Mouse (Mus musculus) heart, postnatal 0 days (tissue): ENCODE data around the gene Ppil6. TPM values are rescaled to one million over a fixed set of nuclear protein-coding genes. Genes with fewer than 3 reads are reported as not detected.

Experiments used
- ATAC-seq: fragments of 200-750 bp; cut with Nextera tagmentation; 2 replicates; pipeline ENCODE4 v1.8.0; 2017; ENCODE audit warnings: low read depth, moderate number of reproducible peaks, moderate library complexity; ENCODE audit not compliant: insufficient read depth
- DNase-seq: peaks from one replicate; pipeline ENCODE4 v3.0.0-alpha.2; 2016; ENCODE audit warnings: low spot score
- H3K27ac ChIP-seq: fragments of 300-500 bp; sonication (generic); 2 replicates; pipeline ENCODE4 v1.5.1; 2014; ENCODE audit warnings: low read depth, mild to moderate bottlenecking
- H3K27me3 ChIP-seq: fragments of 300-500 bp; sonication (generic); 2 replicates; pipeline ENCODE4 v1.6.1; 2014; ENCODE audit warnings: low read length, mixed read lengths; ENCODE audit not compliant: control insufficient read depth, insufficient read depth
- H3K36me3 ChIP-seq: fragments of 300-500 bp; sonication (generic); replicated peaks from 2 replicates; pipeline ENCODE4 v1.6.1; 2014; ENCODE audit warnings: low read length, mixed read lengths; ENCODE audit not compliant: control insufficient read depth, insufficient read depth
- H3K4me1 ChIP-seq: fragments of 300-500 bp; sonication (generic); 2 replicates; pipeline ENCODE4 v1.6.1; 2014; ENCODE audit warnings: antibody characterized with exemption; ENCODE audit not compliant: control insufficient read depth, insufficient read depth
- H3K4me2 ChIP-seq: fragments of 300-500 bp; sonication (generic); 2 replicates; pipeline ENCODE4 v1.6.1; 2014; ENCODE audit warnings: low read depth, mild to moderate bottlenecking, low read length, moderate library complexity
- H3K4me3 ChIP-seq: fragments of 300-500 bp; sonication (generic); 2 replicates; pipeline ENCODE4 v1.5.1; 2014; ENCODE audit warnings: low read depth, low read length
- H3K9ac ChIP-seq: fragments of 300-500 bp; sonication (generic); replicated peaks from 2 replicates; pipeline ENCODE4 v1.6.1; 2014; ENCODE audit warnings: low read depth, low read length, mixed read lengths
- H3K9me3 ChIP-seq: fragments of 300-500 bp; sonication (generic); replicated peaks from 2 replicates; pipeline ENCODE4 v1.6.1; 2016; ENCODE audit warnings: low read length; ENCODE audit not compliant: control insufficient read depth
- CTCF ChIP-seq: IDR thresholded peaks from 2 replicates; pipeline ENCODE4 v1.5.1; 2016; ENCODE audit warnings: antibody characterized with exemption, control low read depth, low read depth
- EP300 ChIP-seq: IDR thresholded peaks from 2 replicates; pipeline ENCODE4 v1.6.1; 2016; ENCODE audit warnings: antibody characterized with exemption, low read depth
- WGBS: fragments of 180-500 bp; shearing (Covaris S2); extraction: QIAGEN DNeasy Blood & Tissue Kit; methylation state at CpG from one replicate; pipeline ENCODE4 v1.1.7; 2014; 5-methylcytosine and 5-hydroxymethylcytosine counted together
- polyA plus RNA-seq: library from polyadenylated mRNA; unstranded; fragments of >200 nt; fragmentation: Nextera tagmentation; extraction: Ambion mirVana; gene quantifications from 2 replicates; pipeline ENCODE4 v1.2.1, GENCODE M21; 2015
- total RNA-seq: library from RNA; depleted of rRNA; stranded (reverse); fragments of >200 nt; gene quantifications from 2 replicates; pipeline ENCODE4 v1.2.3, GENCODE M21; 2014; ENCODE audit warnings: low replicate concordance

The Ppil6 gene
- total and polyA plus RNA-seq, 2 experiments from 2014 or later = 5.9 TPM; not detected in 1

DNA sequence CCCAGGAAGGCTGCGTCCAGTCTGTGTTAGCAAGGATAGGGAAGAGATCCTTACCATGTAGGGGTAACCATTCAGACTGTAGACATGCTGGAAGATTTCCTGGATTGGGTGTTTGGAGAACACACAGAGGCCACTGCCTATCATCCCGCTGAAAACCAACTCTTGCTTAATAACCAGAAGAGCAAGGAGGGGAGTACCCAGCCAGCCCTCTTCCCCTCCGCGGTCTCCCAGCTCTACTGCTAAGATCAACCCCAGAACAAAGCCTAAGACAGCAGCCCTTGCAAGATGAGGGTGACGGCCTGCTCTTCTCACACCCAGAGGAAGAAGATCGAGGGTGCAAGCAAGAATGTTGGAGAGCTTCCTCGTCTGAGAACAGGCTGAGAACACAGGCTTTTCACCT lies 1.4 kb upstream of the Ppil6 start:
- TF ChIP-seq CTCF (no peak), EP300 (no peak)
- peaks cover 44% of the 10 kb centered on the region for H3K36me3 ChIP-seq
- WGBS = 36% methylated on average over 7 of the region's 7 CpGs
- H3K27me3 ChIP-seq = no peaks in the 10 kb centered on the region
- H3K9ac ChIP-seq = peak overlapping the region; percentile 85
- no peak for DNase-seq
- peak overlapping the region; percentile 95 for H3K4me2 ChIP-seq
- no peaks in the 10 kb centered on the region for H3K9me3 ChIP-seq
- no peak overlapping the region for H3K27ac ChIP-seq
- peaks cover 15% of the 10 kb centered on the region for H3K4me1 ChIP-seq
- ATAC-seq = no peak
- H3K4me3 ChIP-seq = peak overlapping the region; percentile 84

- ATAC-seq (no peak), DNase-seq (no peak)
- H3K36me3 ChIP-seq = peaks cover 40% of the 10 kb centered on the region
These were observed 945 bp upstream of the Ppil6 start for GRCm38 (mm10) chr10:41489294-41489693.

GRCm38 (mm10) chr10:41490518-41490873 lies 257 bp downstream of the Ppil6 start:
- 2% methylated on average over 29 of the region's 29 CpGs for WGBS
- Histone ChIP-seq H3K9me3 (no peaks in the 10 kb centered on the region), H3K27me3 (no peaks in the 10 kb centered on the region), H3K9ac (peak overlapping the region; percentile 85), H3K4me1 (peaks cover 15% of the 10 kb centered on the region), H3K4me2 (peak overlapping the region; percentile 95), H3K36me3 (peaks cover 28% of the 10 kb centered on the region), H3K4me3 (peak overlapping the region; percentile 84), H3K27ac (peak overlapping the region; percentile 27; the same call in 1 of the 2 replicates)
- DNase-seq (no peak), ATAC-seq (no peak; the same call in 1 of the 2 replicates)
- TF ChIP-seq EP300 = no peak
- no peak for TF ChIP-seq CTCF

More at GRCm38 (mm10) chr10:41489294-41489693, 945 bp upstream of the Ppil6 start:
- peak overlapping the region; percentile 95 for H3K4me2 ChIP-seq
- H3K27ac ChIP-seq = peak overlapping the region; percentile 86
- no peaks in the 10 kb centered on the region for H3K9me3 ChIP-seq
- TF ChIP-seq EP300 (no peak), CTCF (no peak)
- H3K27me3 ChIP-seq = no peaks in the 10 kb centered on the region
- 18% methylated on average over 8 of the region's 8 CpGs for WGBS
- peak overlapping the region; percentile 84 for H3K4me3 ChIP-seq
- H3K4me1 ChIP-seq = peaks cover 15% of the 10 kb centered on the region
- H3K9ac ChIP-seq = peak overlapping the region; percentile 85

DNA sequence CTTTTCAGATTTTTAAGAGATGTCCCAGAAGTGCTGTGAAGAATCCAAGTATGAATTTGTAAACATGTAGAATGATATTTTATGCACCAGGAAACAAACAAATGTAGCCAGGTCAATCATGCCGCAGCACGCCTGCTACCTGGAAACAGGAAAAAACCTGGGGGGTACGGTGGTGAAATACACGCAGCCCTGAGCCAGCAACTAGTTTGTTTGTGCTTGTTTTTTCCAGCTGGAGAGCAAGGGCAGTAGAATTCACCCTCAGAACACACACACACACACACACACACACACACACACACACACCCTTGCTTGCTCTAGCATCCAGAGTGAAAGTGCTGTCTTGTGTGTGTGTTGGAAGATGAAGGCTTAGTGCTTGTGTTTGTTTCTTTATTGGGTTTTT lies 872 bp downstream of the Ppil6 start:
- no peak for ATAC-seq
- Histone ChIP-seq H3K4me1 (peaks cover 15% of the 10 kb centered on the region), H3K9me3 (no peaks in the 10 kb centered on the region), H3K36me3 (peaks cover 22% of the 10 kb centered on the region), H3K27me3 (no peaks in the 10 kb centered on the region), H3K9ac (no peak overlapping the region), H3K4me3 (no peak overlapping the region), H3K27ac (no peak overlapping the region), H3K4me2 (peak overlapping the region; percentile 95; the same call in 1 of the 2 replicates)
- TF ChIP-seq EP300 (no peak), CTCF (no peak)
- DNase-seq = no peak
- WGBS = 48% methylated on average over 4 of the region's 4 CpGs

- Histone ChIP-seq H3K9me3 (no peaks in the 10 kb centered on the region), H3K27me3 (no peaks in the 10 kb centered on the region), H3K9ac (no peak overlapping the region), H3K27ac (peak overlapping the region; percentile 57), H3K4me3 (no peak overlapping the region), H3K4me1 (peaks cover 5% of the 10 kb centered on the region; the same call in 1 of the 2 replicates), H3K36me3 (no peaks in the 10 kb centered on the region), H3K4me2 (no peak overlapping the region)
- ATAC-seq (peak; percentile 84), DNase-seq (peak; percentile 75)
- no peak for TF ChIP-seq CTCF
- TF ChIP-seq EP300 = no peak
- WGBS = 17% methylated on average over 4 of the region's 4 CpGs
These were observed 10.7 kb downstream of the Ppil6 start for GRCm38 (mm10) chr10:41500941-41501340.

- no peak overlapping the region for H3K9ac ChIP-seq
- no peaks in the 10 kb centered on the region for H3K27me3 ChIP-seq
- peaks cover 5% of the 10 kb centered on the region; the same call in 1 of the 2 replicates for H3K4me1 ChIP-seq
- no peak overlapping the region for H3K4me3 ChIP-seq
- no peaks in the 10 kb centered on the region for H3K9me3 ChIP-seq
- no peak overlapping the region for H3K27ac ChIP-seq
- no peak for ATAC-seq
- DNase-seq = no peak
- no peaks in the 10 kb centered on the region for H3K36me3 ChIP-seq
- 100% methylated on average over 1 of the region's 1 CpGs for WGBS
- TF ChIP-seq CTCF (no peak), EP300 (no peak)
- H3K4me2 ChIP-seq = no peak overlapping the region
These were observed 14.8 kb downstream of the Ppil6 start for GRCm38 (mm10) chr10:41504996-41505395.
